Mouse (Mus musculus) liver, embryonic 16.5 days (tissue): ENCODE measurements around the gene Tmem178. TPM values are rescaled to one million over a fixed set of nuclear protein-coding genes. Genes with fewer than 3 reads are reported as not detected.

Source experiments
- ATAC-seq: fragments of 200-750 bp; cut with Nextera tagmentation; 2 replicates; pipeline ENCODE4 v1.8.0; 2017; ENCODE audit warnings: low read depth, mild to moderate bottlenecking, moderate number of reproducible peaks, moderate library complexity
- H3K27ac ChIP-seq: fragments of 300-500 bp; sonication (generic); 2 replicates; pipeline ENCODE4 v1.5.1; 2014; ENCODE audit warnings: mild to moderate bottlenecking, low read length
- H3K27me3 ChIP-seq: fragments of 300-500 bp; sonication (generic); 2 replicates; pipeline ENCODE4 v1.6.1; 2014; ENCODE audit warnings: low read depth, low read length, mixed read lengths; ENCODE audit not compliant: control insufficient read depth, insufficient read depth
- H3K36me3 ChIP-seq: fragments of 300-500 bp; sonication (generic); 2 replicates; pipeline ENCODE4 v1.6.1; 2014; ENCODE audit warnings: mild to moderate bottlenecking; ENCODE audit not compliant: control insufficient read depth, insufficient read depth
- H3K4me1 ChIP-seq: fragments of 300-500 bp; sonication (generic); 2 replicates; pipeline ENCODE4 v1.6.1; 2014; ENCODE audit warnings: low read depth, low read length, mixed read lengths; ENCODE audit not compliant: control insufficient read depth
- H3K4me2 ChIP-seq: fragments of 300-500 bp; sonication (generic); 2 replicates; pipeline ENCODE4 v1.6.1; 2014; ENCODE audit warnings: low read depth, low read length, mixed read lengths
- H3K4me3 ChIP-seq: fragments of 300-500 bp; sonication (generic); 2 replicates; pipeline ENCODE4 v1.5.1; 2014; ENCODE audit warnings: low read depth, mild to moderate bottlenecking, low read length
- H3K9ac ChIP-seq: fragments of 300-500 bp; sonication (generic); 2 replicates; pipeline ENCODE4 v1.6.1; 2014; ENCODE audit warnings: low read depth, low read length
- H3K9me3 ChIP-seq: fragments of 300-500 bp; sonication (generic); replicated peaks from 2 replicates; pipeline ENCODE4 v1.6.1; 2016; ENCODE audit warnings: low read length; ENCODE audit not compliant: control insufficient read depth
- WGBS: fragments of 180-500 bp; shearing (Covaris S2); extraction: QIAGEN DNeasy Blood & Tissue Kit; methylation state at CpG from one replicate; pipeline ENCODE4 v1.1.7; 2014; ENCODE audit not compliant: insufficient replicate concordance; 5-methylcytosine and 5-hydroxymethylcytosine counted together
- polyA plus RNA-seq: library from polyadenylated mRNA; unstranded; fragments of >200 nt; fragmentation: Nextera tagmentation; extraction: Ambion mirVana; gene quantifications from 2 replicates; pipeline ENCODE4 v1.2.1, GENCODE M21; 2015

Tmem178 gene
- polyA plus RNA-seq, 1 experiment from 2014 or later: 0.25 TPM

GRCm38 (mm10) chr17:80915666-80916065 is 28.8 kb upstream of the Tmem178 start:
- Histone ChIP-seq H3K9ac (no peak overlapping the region), H3K4me1 (no peaks in the 10 kb centered on the region), H3K27me3 (no peaks in the 10 kb centered on the region), H3K4me2 (no peak overlapping the region), H3K36me3 (no peaks in the 10 kb centered on the region), H3K9me3 (no peaks in the 10 kb centered on the region), H3K27ac (no peak overlapping the region), H3K4me3 (no peak overlapping the region)
- WGBS: 75% methylated on average over 2 of the region's 2 CpGs
- no peak for ATAC-seq

- Histone ChIP-seq H3K27me3 (no peaks in the 10 kb centered on the region), H3K4me3 (no peak overlapping the region), H3K36me3 (no peaks in the 10 kb centered on the region), H3K4me1 (no peaks in the 10 kb centered on the region), H3K4me2 (no peak overlapping the region), H3K27ac (no peak overlapping the region), H3K9me3 (no peaks in the 10 kb centered on the region), H3K9ac (no peak overlapping the region)
- ATAC-seq: no peak
These were observed 25.2 kb upstream of the Tmem178 start for GRCm38 (mm10) chr17:80919261-80919660.

DNA sequence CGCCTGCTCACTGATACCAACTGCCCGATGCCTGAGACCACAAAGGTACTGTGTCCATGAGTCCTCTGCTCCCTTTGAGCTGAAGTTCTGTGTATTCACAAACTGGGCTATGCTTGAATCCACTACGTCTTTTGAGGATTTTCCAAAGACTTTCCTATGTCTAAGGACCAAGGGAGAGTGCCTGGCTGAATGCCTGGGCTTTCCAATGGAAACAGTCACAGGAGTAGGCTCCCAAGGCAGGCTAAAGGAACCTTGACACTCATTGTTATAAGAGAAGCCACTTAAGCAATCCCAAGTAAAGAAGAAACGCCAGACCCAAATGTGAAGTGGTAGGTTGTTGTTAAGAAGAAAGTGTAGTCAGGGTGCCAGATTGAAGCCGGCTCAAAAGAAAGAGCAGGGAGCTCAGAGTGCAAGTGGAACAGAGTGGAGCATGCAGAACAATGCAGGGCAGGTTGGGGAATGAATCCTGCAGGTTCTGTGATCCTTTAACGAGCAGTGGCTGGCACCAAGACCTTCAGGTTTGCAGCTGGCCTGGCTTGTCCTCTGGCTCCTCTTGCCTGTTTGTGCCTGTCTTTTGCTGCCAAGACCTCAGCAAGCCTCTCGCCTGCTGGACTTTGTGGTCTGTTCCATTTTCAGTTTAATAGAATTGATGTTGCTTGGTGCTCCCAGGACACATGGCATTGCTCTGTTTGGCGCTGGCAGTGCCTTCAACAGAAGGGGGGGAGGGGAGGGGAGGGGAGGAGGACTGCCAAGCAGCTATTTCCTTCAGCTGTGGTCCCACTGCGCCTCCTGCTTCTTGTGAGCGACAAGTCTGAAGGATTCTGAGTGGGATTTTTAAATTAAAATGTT is 22.9 kb upstream of the Tmem178 start:
- no peak for ATAC-seq
- Histone ChIP-seq H3K4me3 (no peak overlapping the region), H3K27ac (no peak overlapping the region), H3K4me2 (no peak overlapping the region), H3K36me3 (no peaks in the 10 kb centered on the region), H3K9ac (no peak overlapping the region), H3K27me3 (no peaks in the 10 kb centered on the region), H3K4me1 (no peaks in the 10 kb centered on the region), H3K9me3 (no peaks in the 10 kb centered on the region)
- WGBS: 56% methylated on average over 10 of the region's 10 CpGs

- H3K36me3 ChIP-seq: no peaks in the 10 kb centered on the region
- no peak overlapping the region for H3K27ac ChIP-seq
- 53% methylated on average over 3 of the region's 3 CpGs for WGBS
- no peak overlapping the region for H3K9ac ChIP-seq
- H3K9me3 ChIP-seq: no peaks in the 10 kb centered on the region
- no peaks in the 10 kb centered on the region for H3K27me3 ChIP-seq
- H3K4me3 ChIP-seq: no peak overlapping the region
- H3K4me1 ChIP-seq: no peaks in the 10 kb centered on the region
- no peak overlapping the region for H3K4me2 ChIP-seq
- ATAC-seq: no peak
These were observed 18.9 kb upstream of the Tmem178 start for GRCm38 (mm10) chr17:80925554-80925953.

DNA sequence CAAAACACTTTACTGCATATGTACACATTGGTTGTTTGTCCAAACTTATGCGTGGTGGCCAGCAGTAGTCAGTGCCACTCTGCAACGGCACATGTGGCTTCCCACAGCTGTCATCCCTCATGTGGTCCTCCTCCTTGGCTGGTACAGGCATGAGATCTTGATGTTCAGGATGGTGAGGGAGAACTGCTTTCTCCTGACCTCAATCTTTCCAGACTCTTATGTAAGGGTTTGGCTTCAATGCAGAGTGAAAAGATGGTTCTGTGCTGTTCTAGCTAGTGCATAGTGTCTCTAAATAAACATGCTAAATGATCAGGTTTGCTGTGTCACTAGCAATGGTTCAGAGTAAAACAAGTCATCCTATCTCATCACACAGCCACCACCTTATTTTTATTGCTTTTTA is 17.3 kb upstream of the Tmem178 start:
- no peaks in the 10 kb centered on the region for H3K9me3 ChIP-seq
- H3K27ac ChIP-seq: no peak overlapping the region
- H3K36me3 ChIP-seq: no peaks in the 10 kb centered on the region
- no peaks in the 10 kb centered on the region for H3K4me1 ChIP-seq
- no peaks in the 10 kb centered on the region for H3K27me3 ChIP-seq
- H3K4me3 ChIP-seq: no peak overlapping the region
- ATAC-seq: no peak
- H3K4me2 ChIP-seq: no peak overlapping the region
- no peak overlapping the region for H3K9ac ChIP-seq
- WGBS: 73% methylated on average over 2 of the region's 2 CpGs

GRCm38 (mm10) chr17:80932716-80933115 is 11.7 kb upstream of the Tmem178 start:
- no peak for ATAC-seq
- H3K27me3 ChIP-seq: no peaks in the 10 kb centered on the region
- H3K27ac ChIP-seq: no peak overlapping the region
- no peak overlapping the region for H3K4me3 ChIP-seq
- no peaks in the 10 kb centered on the region for H3K36me3 ChIP-seq
- H3K9me3 ChIP-seq: no peaks in the 10 kb centered on the region
- H3K9ac ChIP-seq: no peak overlapping the region
- H3K4me1 ChIP-seq: no peaks in the 10 kb centered on the region
- no peak overlapping the region for H3K4me2 ChIP-seq
- 72% methylated on average over 3 of the region's 3 CpGs for WGBS

DNA sequence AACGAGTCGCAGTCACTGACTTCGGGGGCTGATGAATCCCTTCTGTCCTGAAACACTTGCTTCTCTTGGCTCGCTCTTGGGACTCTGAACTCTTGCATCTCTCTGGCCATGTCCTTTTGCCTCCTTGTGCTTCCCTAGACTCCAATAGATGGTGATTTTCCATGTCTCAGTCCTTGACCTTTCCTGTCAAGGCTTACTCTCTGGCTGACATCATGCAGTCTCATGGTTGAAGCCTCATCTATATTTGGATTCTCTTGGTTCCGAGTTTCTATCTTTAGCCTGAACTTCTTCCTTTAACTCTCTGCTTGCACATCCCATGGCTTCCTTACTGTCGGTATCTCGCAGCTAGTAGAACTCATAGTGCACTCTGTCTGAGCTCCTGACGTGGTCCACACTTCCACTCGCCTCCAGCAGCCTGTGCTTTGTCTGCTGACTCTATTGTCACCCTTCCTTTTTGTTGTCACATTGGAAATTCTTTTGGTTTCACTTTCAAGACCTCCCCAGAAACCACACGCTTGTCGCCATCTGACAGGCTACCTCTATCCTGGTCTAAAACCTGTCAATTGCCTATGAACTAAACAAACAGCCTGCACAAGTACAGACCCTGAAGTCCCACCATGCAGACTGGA is 10.9 kb upstream of the Tmem178 start:
- 38% methylated on average over 11 of the region's 11 CpGs for WGBS
- Histone ChIP-seq H3K9me3 (no peaks in the 10 kb centered on the region), H3K36me3 (no peaks in the 10 kb centered on the region), H3K27ac (no peak overlapping the region), H3K9ac (no peak overlapping the region), H3K4me3 (no peak overlapping the region), H3K27me3 (no peaks in the 10 kb centered on the region), H3K4me2 (peak overlapping the region; percentile 17), H3K4me1 (no peaks in the 10 kb centered on the region)
- no peak; the same call in 1 of the 2 replicates for ATAC-seq

GRCm38 (mm10) chr17:80935807-80936519 is 8.5 kb upstream of the Tmem178 start:
- no peaks in the 10 kb centered on the region for H3K9me3 ChIP-seq
- WGBS: 50% methylated on average over 10 of the region's 10 CpGs
- no peak overlapping the region for H3K4me3 ChIP-seq
- ATAC-seq: no peak
- H3K4me2 ChIP-seq: no peak overlapping the region
- no peaks in the 10 kb centered on the region for H3K36me3 ChIP-seq
- H3K9ac ChIP-seq: no peak overlapping the region
- no peaks in the 10 kb centered on the region for H3K4me1 ChIP-seq
- no peaks in the 10 kb centered on the region for H3K27me3 ChIP-seq
- H3K27ac ChIP-seq: no peak overlapping the region

GRCm38 (mm10) chr17:80936521-80936920 is 7.9 kb upstream of the Tmem178 start:
- Histone ChIP-seq H3K27ac (no peak overlapping the region), H3K36me3 (no peaks in the 10 kb centered on the region), H3K9me3 (no peaks in the 10 kb centered on the region), H3K4me2 (no peak overlapping the region), H3K9ac (no peak overlapping the region), H3K27me3 (no peaks in the 10 kb centered on the region), H3K4me3 (no peak overlapping the region), H3K4me1 (no peaks in the 10 kb centered on the region)
- ATAC-seq: no peak
- 55% methylated on average over 5 of the region's 5 CpGs for whole genome bisulfite sequencing
